Mouse (Mus musculus) heart, embryonic 10.5 days (tissue): Measurements from ENCODE around the gene Mpped1. TPM values are rescaled to one million over a fixed set of nuclear protein-coding genes. Genes with fewer than 3 reads are reported as not detected.
A peak's percentile ranks its signal among the peaks of the same experiment; 100 is the strongest.

Source experiments
- DNase-seq: peaks from one replicate; pipeline ENCODE4 v3.0.0-alpha.2; 2017; ENCODE audit warnings: low spot score
- H3K27ac ChIP-seq: fragments of 300-500 bp; sonication (generic); 2 replicates; pipeline ENCODE4 v1.5.1; 2016; ENCODE audit warnings: mild to moderate bottlenecking
- H3K27me3 ChIP-seq: fragments of 300-500 bp; sonication (generic); 2 replicates; pipeline ENCODE4 v1.6.1; 2016; ENCODE audit warnings: mild to moderate bottlenecking; ENCODE audit not compliant: poor library complexity, insufficient read depth, severe bottlenecking
- H3K36me3 ChIP-seq: fragments of 300-500 bp; sonication (generic); 2 replicates; pipeline ENCODE4 v1.6.1; 2016; ENCODE audit warnings: mild to moderate bottlenecking, moderate library complexity
- H3K4me1 ChIP-seq: fragments of 300-500 bp; sonication (generic); 2 replicates; pipeline ENCODE4 v1.6.1; 2016; ENCODE audit warnings: mild to moderate bottlenecking
- H3K4me3 ChIP-seq: fragments of 300-500 bp; sonication (generic); 2 replicates; pipeline ENCODE4 v1.5.1; 2016; ENCODE audit warnings: mild to moderate bottlenecking, moderate library complexity
- H3K9me3 ChIP-seq: fragments of 300-500 bp; sonication (generic); 2 replicates; pipeline ENCODE4 v1.6.1; 2016; ENCODE audit warnings: mild to moderate bottlenecking, moderate library complexity
- WGBS: fragments of 180-500 bp; shearing (Covaris S2); methylation state at CpG from one replicate; pipeline ENCODE4 v1.1.7; 2016; 5-methylcytosine and 5-hydroxymethylcytosine counted together
- polyA plus RNA-seq: library from polyadenylated mRNA; unstranded; fragments of >200 nt; fragmentation: Nextera tagmentation; extraction: Ambion mirVana; gene quantifications from 2 replicates; pipeline ENCODE4 v1.2.1, GENCODE M21; 2016

Mpped1 gene
- polyA plus RNA-seq, 1 experiment from 2014 or later, result 0.70 TPM

DNA sequence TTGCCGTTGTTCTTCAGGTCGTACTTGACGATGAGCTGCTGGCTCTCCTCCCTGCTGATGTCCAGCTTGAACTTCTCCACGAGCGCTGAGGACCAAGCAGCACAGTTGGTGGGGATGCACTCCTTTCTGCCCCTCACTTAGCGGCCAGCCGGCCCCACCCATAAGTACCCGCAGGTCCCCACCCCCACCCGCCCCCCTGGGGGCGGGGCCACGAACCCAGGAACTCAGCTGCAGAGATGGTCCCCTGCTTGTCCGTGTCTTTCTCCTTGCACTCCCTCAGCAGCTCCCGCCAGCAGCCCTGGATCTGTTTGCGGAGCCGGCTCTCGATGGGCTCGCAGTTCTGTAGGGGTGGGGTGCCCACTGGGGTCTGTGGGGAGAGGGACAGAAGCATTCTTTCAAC lies 91.7 kb downstream of the Mpped1 start:
- H3K36me3 ChIP-seq, result no peaks in the 10 kb centered on the region
- no peak for DNase-seq
- H3K9me3 ChIP-seq, result no peaks in the 10 kb centered on the region
- WGBS, result 8% methylated on average over 17 of the region's 17 CpGs
- H3K27me3 ChIP-seq, result peaks cover 59% of the 10 kb centered on the region
- H3K27ac ChIP-seq, result no peak overlapping the region
- peaks cover 6% of the 10 kb centered on the region for H3K4me1 ChIP-seq
- peak overlapping the region; percentile 27; the same call in 1 of the 2 replicates for H3K4me3 ChIP-seq

DNA sequence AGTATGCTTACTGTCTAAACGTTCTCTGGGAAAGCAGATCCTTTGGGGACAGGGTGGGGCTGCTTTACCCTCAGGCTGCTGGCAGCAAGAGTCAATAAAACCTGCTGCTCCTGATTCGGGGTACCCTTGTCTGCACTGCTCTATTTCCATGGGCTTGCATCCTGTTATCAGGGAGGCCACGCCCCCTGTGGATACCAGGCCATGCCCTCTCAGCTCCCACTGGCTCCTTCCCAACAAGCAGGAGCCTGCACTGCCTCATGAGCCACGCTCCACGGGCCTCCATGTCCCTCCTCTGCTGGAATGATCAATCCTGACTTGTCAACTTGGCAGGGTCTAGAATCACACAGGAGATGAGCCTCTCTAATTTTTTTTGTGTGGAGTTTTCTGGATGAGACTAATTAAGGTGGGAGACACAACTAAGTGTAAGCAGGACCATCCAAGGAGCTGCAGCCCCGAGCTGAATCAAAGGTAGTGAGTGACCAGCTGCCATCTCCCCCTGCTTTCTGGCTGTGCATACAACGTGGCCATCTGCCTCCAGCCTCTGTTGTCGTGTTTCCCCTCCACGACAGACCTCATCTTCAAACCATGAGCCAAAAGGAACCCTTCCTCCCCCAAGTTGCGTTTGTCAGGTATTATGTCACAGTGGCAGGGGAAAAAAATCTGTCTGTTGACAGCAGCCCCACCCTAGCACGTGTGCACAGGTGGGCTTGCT lies 98.0 kb downstream of the Mpped1 start:
- Histone ChIP-seq H3K27ac (no peak overlapping the region), H3K4me3 (no peak overlapping the region), H3K4me1 (no peaks in the 10 kb centered on the region), H3K9me3 (no peaks in the 10 kb centered on the region), H3K27me3 (no peaks in the 10 kb centered on the region; the same call in 1 of the 2 replicates), H3K36me3 (no peaks in the 10 kb centered on the region)
- no peak for DNase-seq
- 46% methylated on average over 11 of the region's 11 CpGs for WGBS

- Histone ChIP-seq H3K27me3 (peaks cover 5% of the 10 kb centered on the region; the same call in 1 of the 2 replicates), H3K27ac (no peak overlapping the region), H3K9me3 (no peaks in the 10 kb centered on the region), H3K4me3 (no peak overlapping the region), H3K36me3 (no peaks in the 10 kb centered on the region), H3K4me1 (no peaks in the 10 kb centered on the region)
- no peak for DNase-seq
- WGBS, result 88% methylated on average over 2 of the region's 2 CpGs
Observed at GRCm38 (mm10) chr15:83877898-83878297, 98.6 kb downstream of the Mpped1 start.

DNA sequence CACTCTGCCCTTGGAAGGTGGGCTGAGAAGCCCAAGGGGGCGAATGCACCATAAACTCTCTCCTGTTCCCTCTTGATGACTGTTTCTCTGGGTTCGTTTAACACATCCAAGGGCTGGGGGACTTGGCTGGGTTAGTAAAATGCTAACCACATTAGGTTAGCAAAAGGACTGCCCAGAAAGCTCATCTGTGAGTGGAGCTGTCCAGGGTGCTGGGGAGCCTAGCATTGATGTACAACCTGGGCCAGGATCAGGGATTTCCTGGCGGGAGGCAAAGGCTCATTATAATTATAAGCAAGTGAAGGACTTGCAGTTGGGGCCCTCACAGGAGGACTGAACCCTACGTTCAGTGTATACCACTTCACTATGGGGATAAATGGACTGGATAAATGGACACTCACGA lies 100.6 kb downstream of the Mpped1 start:
- no peaks in the 10 kb centered on the region for H3K4me1 ChIP-seq
- no peak overlapping the region for H3K27ac ChIP-seq
- no peak overlapping the region for H3K4me3 ChIP-seq
- H3K27me3 ChIP-seq, result 0 out of 2 replicates have a peak, but pooled peaks cover 5% of the 10 kb centered on the region
- no peak for DNase-seq
- 17% methylated on average over 5 of the region's 5 CpGs for WGBS
- no peaks in the 10 kb centered on the region for H3K36me3 ChIP-seq
- H3K9me3 ChIP-seq, result no peaks in the 10 kb centered on the region

DNA sequence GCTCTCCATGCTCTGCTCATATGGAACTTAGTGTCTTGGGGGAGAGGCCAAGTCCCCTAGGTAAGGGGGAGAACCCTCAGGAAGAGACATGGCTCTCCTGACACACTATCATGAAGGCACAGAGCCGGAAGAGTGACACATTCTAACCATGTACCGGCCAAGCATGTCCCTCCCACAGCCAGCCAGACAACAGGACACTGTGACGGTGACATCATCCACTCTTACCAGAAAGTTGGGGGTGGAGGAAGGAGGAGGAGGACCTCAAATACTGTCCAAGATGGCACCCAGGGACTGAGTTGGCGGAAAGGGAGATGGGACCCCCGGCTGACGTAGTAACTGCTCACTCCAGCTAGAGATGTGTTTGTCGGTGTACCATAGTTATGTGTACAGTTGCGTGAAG lies 104.6 kb downstream of the Mpped1 start:
- DNase-seq, result no peak
- H3K4me3 ChIP-seq, result no peak overlapping the region
- H3K27ac ChIP-seq, result no peak overlapping the region
- no peaks in the 10 kb centered on the region for H3K4me1 ChIP-seq
- 0 out of 2 replicates have a peak, but pooled peaks cover 8% of the 10 kb centered on the region for H3K27me3 ChIP-seq
- 85% methylated on average over 8 of the region's 8 CpGs for WGBS
- H3K36me3 ChIP-seq, result no peaks in the 10 kb centered on the region
- H3K9me3 ChIP-seq, result no peaks in the 10 kb centered on the region

GRCm38 (mm10) chr15:83884291-83884690 lies 105.0 kb downstream of the Mpped1 start:
- 86% methylated on average over 9 of the region's 9 CpGs for WGBS
- Histone ChIP-seq H3K27ac (no peak overlapping the region), H3K4me1 (no peaks in the 10 kb centered on the region), H3K36me3 (no peaks in the 10 kb centered on the region), H3K9me3 (no peaks in the 10 kb centered on the region), H3K4me3 (no peak overlapping the region), H3K27me3 (0 out of 2 replicates have a peak, but pooled peaks cover 8% of the 10 kb centered on the region)
- no peak for DNase-seq

- H3K27me3 ChIP-seq, result peaks cover 6% of the 10 kb centered on the region; the same call in 1 of the 2 replicates
- no peaks in the 10 kb centered on the region for H3K9me3 ChIP-seq
- H3K4me1 ChIP-seq, result no peaks in the 10 kb centered on the region
- H3K36me3 ChIP-seq, result no peaks in the 10 kb centered on the region
- WGBS, result 87% methylated on average over 15 of the region's 15 CpGs
- H3K27ac ChIP-seq, result no peak overlapping the region
- H3K4me3 ChIP-seq, result no peak overlapping the region
- no peak for DNase-seq
Observed at GRCm38 (mm10) chr15:83892871-83893270, 113.6 kb downstream of the Mpped1 start.

DNA sequence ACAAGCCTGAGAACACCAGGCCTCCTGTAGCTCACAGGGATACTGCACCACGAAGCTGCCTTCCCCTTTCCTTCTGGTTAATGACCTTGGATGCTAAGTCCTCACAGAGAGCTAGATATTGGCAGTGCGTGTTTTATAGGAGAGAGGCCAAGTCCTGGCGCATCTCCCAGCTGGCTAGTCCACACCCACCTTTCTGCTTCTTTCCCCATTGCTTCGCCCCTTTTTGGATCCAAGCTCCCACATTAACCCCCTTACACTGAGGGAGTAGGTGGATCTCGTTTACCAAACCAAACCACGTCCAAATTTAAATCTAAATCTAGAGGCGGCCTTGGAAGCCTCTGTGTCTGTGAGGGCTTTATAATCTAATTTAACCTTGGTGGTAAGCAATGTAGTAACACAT lies 115.0 kb downstream of the Mpped1 start:
- Histone ChIP-seq H3K27ac (no peak overlapping the region), H3K27me3 (peaks cover 5% of the 10 kb centered on the region; the same call in 1 of the 2 replicates), H3K4me1 (no peaks in the 10 kb centered on the region), H3K36me3 (no peaks in the 10 kb centered on the region), H3K9me3 (no peaks in the 10 kb centered on the region), H3K4me3 (no peak overlapping the region)
- 78% methylated on average over 7 of the region's 7 CpGs for WGBS
- no peak for DNase-seq

DNA sequence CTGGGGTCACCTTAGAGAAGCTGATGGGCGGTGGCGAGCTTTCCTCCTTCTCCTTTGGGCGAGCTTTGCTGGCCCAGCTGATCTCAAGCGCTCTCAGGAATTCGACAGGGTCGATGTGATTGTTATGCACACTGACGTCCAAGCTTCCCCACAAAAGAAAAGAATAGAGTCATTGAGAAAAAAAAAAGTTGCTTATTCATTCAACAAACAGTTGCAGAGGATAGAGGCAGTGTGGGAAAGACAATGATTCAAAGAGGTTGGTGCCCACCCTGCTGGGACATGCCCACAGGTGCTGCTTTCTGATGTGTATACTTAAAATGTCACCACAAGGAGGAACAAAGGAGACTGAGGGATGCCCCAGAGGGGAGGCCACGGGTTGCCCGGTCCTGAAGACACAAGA lies 116.7 kb downstream of the Mpped1 start:
- no peak overlapping the region for H3K4me3 ChIP-seq
- H3K27me3 ChIP-seq, result peaks cover 5% of the 10 kb centered on the region; the same call in 1 of the 2 replicates
- no peak overlapping the region for H3K27ac ChIP-seq
- no peak for DNase-seq
- 43% methylated on average over 9 of the region's 9 CpGs for WGBS
- H3K9me3 ChIP-seq, result no peaks in the 10 kb centered on the region
- H3K36me3 ChIP-seq, result no peaks in the 10 kb centered on the region
- H3K4me1 ChIP-seq, result no peaks in the 10 kb centered on the region

DNA sequence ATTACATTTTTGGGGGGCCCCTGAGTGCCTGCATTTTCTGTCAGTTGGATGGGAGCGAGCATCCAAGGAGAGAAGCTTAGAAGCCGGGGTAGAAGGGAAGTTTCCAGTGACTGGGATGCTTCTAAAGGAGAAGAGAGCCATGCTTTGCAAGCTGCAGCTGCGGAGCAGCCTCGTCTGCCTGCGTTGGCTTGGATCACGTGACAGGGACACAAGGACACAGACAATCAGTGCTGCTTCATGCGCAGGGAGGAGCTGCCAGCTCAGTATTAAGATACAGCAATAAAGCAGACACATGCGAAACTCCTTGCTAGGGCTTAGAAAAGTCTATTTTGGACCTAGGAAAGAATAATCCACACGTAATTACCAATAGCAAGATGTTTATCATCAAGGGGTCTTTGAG lies 118.0 kb downstream of the Mpped1 start:
- no peaks in the 10 kb centered on the region for H3K9me3 ChIP-seq
- H3K36me3 ChIP-seq, result no peaks in the 10 kb centered on the region
- DNase-seq, result no peak
- H3K4me3 ChIP-seq, result no peak overlapping the region
- peaks cover 16% of the 10 kb centered on the region; the same call in 1 of the 2 replicates for H3K27me3 ChIP-seq
- H3K27ac ChIP-seq, result no peak overlapping the region
- no peaks in the 10 kb centered on the region for H3K4me1 ChIP-seq
- 63% methylated on average over 9 of the region's 9 CpGs for WGBS

DNA sequence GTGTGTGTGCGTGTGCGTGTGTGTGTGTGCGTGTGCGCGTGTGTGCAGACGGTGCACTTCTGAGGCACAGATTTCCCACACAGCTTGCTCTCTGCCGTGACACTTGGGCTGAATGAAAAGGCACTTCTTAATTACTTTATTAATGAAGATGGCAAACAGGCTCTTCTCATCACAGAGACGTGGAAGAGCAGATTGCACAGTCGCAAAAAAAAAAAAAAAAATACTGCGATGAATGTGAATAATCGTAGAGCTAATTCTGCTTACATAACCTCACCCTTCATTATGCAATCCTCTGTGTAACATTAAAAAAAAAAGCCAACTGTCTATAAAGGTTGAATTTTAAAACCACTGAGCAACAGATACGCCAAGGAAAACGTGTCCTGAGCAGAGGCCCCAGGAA lies 127.2 kb downstream of the Mpped1 start:
- Histone ChIP-seq H3K27ac (no peak overlapping the region), H3K36me3 (no peaks in the 10 kb centered on the region), H3K9me3 (no peaks in the 10 kb centered on the region), H3K27me3 (peaks cover 21% of the 10 kb centered on the region; the same call in 1 of the 2 replicates), H3K4me3 (no peak overlapping the region), H3K4me1 (no peaks in the 10 kb centered on the region)
- DNase-seq, result no peak
- 90% methylated on average over 13 of the region's 13 CpGs for WGBS
